Mouse (Mus musculus): ENCODE data around the gene Nxf1.

- TF ChIP-seq CTCF (IDR thresholded peaks at IDR 0.05; ENCODE audit: borderline replicate concordance, control insufficient read depth, extremely low read depth, insufficient read depth, low read length, poor library complexity) (no peak), POLR2A (IDR thresholded peaks at IDR 0.05; ENCODE audit: control insufficient read depth, extremely low read depth, insufficient read depth, low read length, poor library complexity) (no peak)
Measured at GRCm38 (mm10) chr19:8710057-8710456, 46.8 kb upstream of the Nxf1 start.
